Mouse (Mus musculus): ENCODE results near the gene Epor. TPM values are rescaled to one million over a fixed set of nuclear protein-coding genes. Genes with fewer than 3 reads are reported as not detected.

Gene Epor
- polyA plus RNA-seq, 1 experiment from 2014 or later: 8.5 TPM

DNA sequence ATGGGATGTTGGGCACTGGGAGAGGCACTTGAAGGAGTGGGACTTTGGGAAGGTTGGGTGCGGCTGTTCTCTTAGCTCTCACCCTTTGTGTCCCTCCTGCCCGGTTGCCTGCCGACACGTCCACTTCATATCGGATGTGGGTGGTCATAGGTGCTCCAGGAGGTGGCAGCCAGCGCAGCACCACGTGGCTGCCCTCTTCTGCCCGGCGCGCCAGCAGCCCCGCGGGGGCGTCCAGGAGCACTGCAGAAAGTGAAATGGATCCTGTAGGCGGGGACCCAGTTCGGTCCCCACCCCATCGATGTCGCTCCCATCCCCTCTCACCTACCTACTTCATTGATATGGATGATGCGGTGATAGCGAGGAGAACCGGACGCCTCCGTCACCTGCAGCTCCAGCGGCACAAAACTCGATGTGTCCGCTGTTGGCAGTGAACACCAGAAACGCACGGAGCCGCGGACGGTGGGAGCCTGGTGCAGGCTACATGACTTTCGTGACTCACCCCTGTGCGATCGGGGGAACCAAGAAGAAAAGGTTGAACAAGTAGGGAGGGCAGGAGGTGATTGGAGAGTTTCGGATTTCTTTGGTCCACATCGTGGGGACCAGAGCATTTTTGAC lies 1.8 kb downstream of the Epor start:
- H3K9me3 ChIP-seq: no peaks in the 10 kb centered on the region
- H3K9ac ChIP-seq: peak overlapping the region; percentile 61
- peaks cover 59% of the 10 kb centered on the region for H3K27me3 ChIP-seq

DNA sequence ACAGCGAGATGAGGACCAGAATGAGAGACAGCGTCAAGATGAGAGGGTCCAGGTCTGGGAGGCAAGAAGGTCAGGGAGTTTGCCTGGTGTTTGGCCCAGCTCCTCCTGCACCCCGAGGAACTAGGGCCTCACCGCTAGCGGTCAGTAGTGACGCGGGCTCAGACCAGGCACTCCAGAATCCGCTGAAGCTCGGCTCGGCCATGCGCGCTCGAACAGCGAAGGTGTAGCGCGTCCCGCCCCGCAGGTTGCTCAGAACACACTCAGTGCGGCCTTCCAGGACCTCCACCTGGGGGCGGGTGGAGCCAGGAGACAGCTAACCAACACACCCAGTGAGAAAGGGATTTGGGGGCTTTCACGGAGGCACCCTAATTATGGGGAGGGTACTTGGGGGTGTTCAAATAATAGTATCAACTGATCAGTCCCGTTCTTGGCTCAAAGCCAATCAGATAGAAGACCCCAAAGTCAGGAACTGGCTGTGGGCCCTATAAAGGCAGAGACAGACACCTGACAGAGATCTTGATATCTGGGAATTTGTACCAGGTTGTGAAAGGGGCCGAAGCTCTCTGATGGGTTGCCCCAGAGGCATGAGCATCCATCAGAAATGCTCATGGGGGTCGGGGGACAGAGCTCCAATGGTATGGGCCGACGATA lies 2.6 kb downstream of the Epor start:
- ATAC-seq (ENCODE audit: insufficient number of reproducible peaks, insufficient read depth, low FRiP score, low TSS enrichment, low read depth): no peak
- 12% methylated on average over 26 of the region's 26 CpGs for WGBS
- 0 out of 2 replicates have a peak overlapping the region, but pooled peaks have one; percentile 1 for H3K4me3 ChIP-seq
- H3K36me3 ChIP-seq: peaks cover 7% of the 10 kb centered on the region; the same call in 1 of the 2 replicates
- no peak overlapping the region for H3K27ac ChIP-seq
- no peaks in the 10 kb centered on the region for H3K9me3 ChIP-seq
- H3K27me3 ChIP-seq: peaks cover 59% of the 10 kb centered on the region
- H3K9ac ChIP-seq: no peak overlapping the region
- H3K4me1 ChIP-seq: peaks cover 39% of the 10 kb centered on the region
- H3K4me2 ChIP-seq: peak overlapping the region; percentile 84

More for the DNA sequence above, 1.8 kb downstream of the Epor start:
- 1% methylated on average over 35 of the region's 35 CpGs for WGBS
- ATAC-seq (ENCODE audit: insufficient number of reproducible peaks, insufficient read depth, low FRiP score, low TSS enrichment, low read depth): no peak
- H3K4me3 ChIP-seq: peak overlapping the region; percentile 49
- H3K27ac ChIP-seq: no peak overlapping the region
- peaks cover 36% of the 10 kb centered on the region for H3K4me1 ChIP-seq
- peak overlapping the region; percentile 84 for H3K4me2 ChIP-seq
- H3K36me3 ChIP-seq: peaks cover 7% of the 10 kb centered on the region; the same call in 1 of the 2 replicates

DNA sequence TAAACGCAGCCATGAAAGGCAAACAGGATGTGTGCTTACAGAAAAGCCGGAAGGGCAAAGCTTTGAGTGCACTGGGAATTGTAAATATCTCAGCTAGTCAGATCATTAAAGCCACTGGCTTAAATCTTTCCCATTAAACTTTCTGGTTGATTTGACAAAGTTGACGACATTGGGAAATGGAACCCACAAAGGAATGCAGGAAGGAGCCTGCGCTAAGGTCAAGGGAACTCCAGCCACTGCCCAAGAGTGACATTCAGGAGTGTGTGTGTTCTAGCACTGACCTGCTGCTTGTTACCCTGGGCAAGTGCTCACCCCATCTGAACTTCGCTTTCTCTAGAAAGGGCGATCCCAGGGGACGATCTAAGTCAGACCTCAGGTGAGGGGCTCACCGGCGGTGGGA lies 3.2 kb downstream of the Epor start:
- ATAC-seq (ENCODE audit: insufficient number of reproducible peaks, insufficient read depth, low FRiP score, low TSS enrichment, low read depth): no peak
- Histone ChIP-seq H3K4me2 (peak overlapping the region; percentile 84; the same call in 1 of the 2 replicates), H3K36me3 (peaks cover 7% of the 10 kb centered on the region; the same call in 1 of the 2 replicates), H3K4me3 (no peak overlapping the region), H3K9ac (no peak overlapping the region), H3K27me3 (peaks cover 59% of the 10 kb centered on the region), H3K9me3 (no peaks in the 10 kb centered on the region), H3K4me1 (peaks cover 39% of the 10 kb centered on the region), H3K27ac (no peak overlapping the region)
- WGBS: 49% methylated on average over 9 of the region's 9 CpGs

DNA sequence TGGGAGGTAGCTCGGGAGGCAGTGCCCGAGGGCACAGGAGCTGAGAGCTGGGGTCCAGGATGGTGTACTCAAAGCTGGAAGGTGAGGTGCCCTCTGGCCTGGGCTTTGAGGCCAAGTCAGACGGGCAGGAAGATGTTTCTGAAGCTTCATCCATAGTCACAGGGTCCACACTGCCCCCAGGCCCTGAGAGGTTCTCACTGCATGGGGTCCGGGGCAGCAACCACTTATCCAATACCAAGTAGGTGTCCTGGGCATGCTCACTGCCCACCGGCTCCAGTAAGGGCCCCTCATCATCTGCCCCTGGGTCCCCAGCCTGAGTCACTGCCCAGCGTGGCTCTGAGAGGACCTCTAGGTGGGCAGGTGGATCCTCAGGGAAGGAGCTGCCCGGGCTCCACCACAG lies 4.1 kb downstream of the Epor start:
- 81% methylated on average over 7 of the region's 7 CpGs for WGBS
- no peak overlapping the region for H3K4me2 ChIP-seq
- no peak for ATAC-seq (ENCODE audit: insufficient number of reproducible peaks, insufficient read depth, low FRiP score, low TSS enrichment, low read depth)
- no peaks in the 10 kb centered on the region for H3K9me3 ChIP-seq
- peaks cover 39% of the 10 kb centered on the region for H3K4me1 ChIP-seq
- H3K4me3 ChIP-seq: no peak overlapping the region
- H3K27ac ChIP-seq: no peak overlapping the region
- no peak overlapping the region for H3K9ac ChIP-seq
- H3K36me3 ChIP-seq: peaks cover 7% of the 10 kb centered on the region; the same call in 1 of the 2 replicates
- peaks cover 55% of the 10 kb centered on the region for H3K27me3 ChIP-seq

DNA sequence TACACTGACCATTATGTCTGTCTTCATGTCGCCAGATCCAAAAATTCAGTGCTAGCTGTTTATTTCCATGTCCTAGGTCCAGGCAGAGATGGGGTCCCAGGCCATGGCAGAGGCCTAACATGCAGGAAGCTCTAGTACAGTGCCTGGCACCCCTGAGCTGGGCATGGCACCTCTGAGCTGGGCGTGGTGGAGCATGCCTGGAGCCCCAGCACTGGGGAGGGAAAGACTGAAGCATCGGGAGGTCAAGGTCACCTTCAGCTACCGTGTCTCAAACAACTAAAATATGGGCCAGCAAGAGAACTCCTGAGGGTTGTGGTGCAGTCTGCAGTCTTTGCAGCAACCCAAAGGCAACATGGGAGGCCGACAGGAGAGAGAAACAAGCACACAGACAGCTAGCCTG lies 4.9 kb downstream of the Epor start:
- Histone ChIP-seq H3K4me2 (no peak overlapping the region), H3K27ac (no peak overlapping the region), H3K36me3 (peaks cover 7% of the 10 kb centered on the region; the same call in 1 of the 2 replicates), H3K27me3 (peaks cover 46% of the 10 kb centered on the region), H3K4me3 (no peak overlapping the region), H3K9ac (no peak overlapping the region), H3K9me3 (no peaks in the 10 kb centered on the region), H3K4me1 (peaks cover 36% of the 10 kb centered on the region)
- 76% methylated on average over 5 of the region's 5 CpGs for WGBS
- ATAC-seq (ENCODE audit: insufficient number of reproducible peaks, insufficient read depth, low FRiP score, low TSS enrichment, low read depth): no peak

DNA sequence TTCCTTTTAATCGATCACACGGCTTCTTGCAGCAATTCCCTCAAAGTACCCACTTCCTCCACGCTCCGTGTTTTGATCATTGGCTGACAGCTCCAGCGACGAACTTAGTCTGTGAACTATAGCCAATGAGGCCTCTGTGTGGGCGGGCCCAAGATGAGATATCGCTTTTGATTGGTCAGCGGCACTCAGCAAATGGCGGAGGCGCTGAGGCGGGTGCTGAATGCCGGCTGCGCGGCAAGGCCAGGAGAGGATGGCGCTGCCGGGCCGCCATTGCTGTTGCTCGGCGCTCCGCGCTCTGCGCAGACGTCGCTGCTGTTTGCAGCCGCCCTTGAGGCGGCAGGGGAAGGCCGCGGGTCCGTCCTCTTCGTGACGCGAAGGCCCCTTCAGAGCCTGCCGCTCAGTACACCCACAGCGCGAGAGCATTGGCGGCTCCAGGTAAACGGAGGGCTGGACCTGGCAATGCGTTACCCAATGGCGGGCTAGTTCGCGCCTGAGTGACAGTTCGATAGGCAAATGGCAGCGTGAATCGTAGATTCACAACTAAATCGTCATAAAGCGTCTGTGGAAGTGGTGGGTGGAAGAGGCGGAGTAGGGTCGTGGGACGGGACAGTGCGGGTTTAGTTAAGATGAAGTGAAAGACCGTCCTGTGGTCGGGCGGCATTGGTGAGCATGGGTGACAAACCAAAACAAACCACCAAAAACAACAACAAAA lies 7.6 kb downstream of the Epor start, which contains the start of gene Swsap1:
Gene Swsap1 (plus strand): TSS at position 186 of the 712 bp plus-strand sequence.
- Histone ChIP-seq H3K4me2 (peak within 1 kb of the TSS; percentile 71), H3K36me3 (peaks cover 7% of the 10 kb centered on the region; the same call in 1 of the 2 replicates), H3K9me3 (no peaks in the 10 kb centered on the region), H3K27me3 (peaks cover 20% of the 10 kb centered on the region), H3K4me3 (peak within 1 kb of the TSS; percentile 72), H3K27ac (peak within 1 kb of the TSS; percentile 91), H3K4me1 (peaks cover 10% of the 10 kb centered on the region), H3K9ac (peak within 1 kb of the TSS; percentile 82)
- under 1% methylated on average over 53 of the region's 54 CpGs for WGBS
- ATAC-seq (ENCODE audit: insufficient number of reproducible peaks, insufficient read depth, low FRiP score, low TSS enrichment, low read depth): peak; percentile 98

DNA sequence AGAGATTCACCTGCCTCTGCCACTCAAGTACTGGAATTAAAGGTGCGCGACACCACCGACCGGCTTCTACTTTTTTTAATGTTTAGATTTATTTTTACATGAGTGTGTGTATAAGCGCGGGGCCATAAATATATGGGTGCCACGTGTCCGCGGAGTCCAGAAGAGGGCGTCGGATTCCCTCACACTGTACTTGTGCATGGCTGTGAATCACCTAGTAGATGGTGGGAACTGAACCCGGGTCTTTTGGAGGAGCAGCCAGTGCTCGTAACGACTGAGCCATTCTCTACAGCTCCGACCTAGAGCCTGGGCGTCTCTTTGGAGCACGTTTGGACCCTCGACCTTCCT lies 8.1 kb downstream of the Epor start:
- H3K4me3 ChIP-seq: peak overlapping the region; percentile 72
- peak overlapping the region; percentile 71 for H3K4me2 ChIP-seq
- H3K36me3 ChIP-seq: peaks cover 7% of the 10 kb centered on the region; the same call in 1 of the 2 replicates
- H3K9me3 ChIP-seq: no peaks in the 10 kb centered on the region
- ATAC-seq (ENCODE audit: insufficient number of reproducible peaks, insufficient read depth, low FRiP score, low TSS enrichment, low read depth): no peak; the same call in 1 of the 2 replicates
- H3K4me1 ChIP-seq: peaks cover 6% of the 10 kb centered on the region
- H3K9ac ChIP-seq: peak overlapping the region; percentile 82
- 2% methylated on average over 18 of the region's 18 CpGs for WGBS
- H3K27me3 ChIP-seq: peaks cover 14% of the 10 kb centered on the region
- peak overlapping the region; percentile 91 for H3K27ac ChIP-seq

DNA sequence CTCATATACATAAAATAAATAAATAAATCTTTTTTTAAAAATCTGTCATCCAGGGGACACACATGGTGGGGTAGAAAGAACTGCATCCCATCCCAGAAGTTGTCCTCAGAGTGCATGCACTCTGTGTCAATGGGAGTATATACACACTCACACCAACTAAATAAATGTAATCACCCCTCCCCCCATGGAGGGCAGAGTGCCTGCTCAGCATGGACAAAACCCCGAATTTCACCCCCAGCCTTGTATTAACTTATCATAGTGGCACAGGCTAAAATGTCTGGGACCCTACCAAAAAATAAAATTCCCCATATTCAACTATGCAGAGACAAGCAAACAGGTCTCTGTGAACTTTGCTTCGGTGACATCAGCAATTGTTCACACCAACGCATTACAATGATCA lies 8.7 kb downstream of the Epor start:
- Histone ChIP-seq H3K4me1 (peaks cover 6% of the 10 kb centered on the region), H3K27ac (no peak overlapping the region), H3K36me3 (peaks cover 7% of the 10 kb centered on the region; the same call in 1 of the 2 replicates), H3K4me3 (no peak overlapping the region), H3K27me3 (peaks cover 9% of the 10 kb centered on the region), H3K4me2 (peak overlapping the region; percentile 71; the same call in 1 of the 2 replicates), H3K9me3 (no peaks in the 10 kb centered on the region), H3K9ac (no peak overlapping the region)
- WGBS: 80% methylated on average over 3 of the region's 3 CpGs
- ATAC-seq (ENCODE audit: insufficient number of reproducible peaks, insufficient read depth, low FRiP score, low TSS enrichment, low read depth): no peak

DNA sequence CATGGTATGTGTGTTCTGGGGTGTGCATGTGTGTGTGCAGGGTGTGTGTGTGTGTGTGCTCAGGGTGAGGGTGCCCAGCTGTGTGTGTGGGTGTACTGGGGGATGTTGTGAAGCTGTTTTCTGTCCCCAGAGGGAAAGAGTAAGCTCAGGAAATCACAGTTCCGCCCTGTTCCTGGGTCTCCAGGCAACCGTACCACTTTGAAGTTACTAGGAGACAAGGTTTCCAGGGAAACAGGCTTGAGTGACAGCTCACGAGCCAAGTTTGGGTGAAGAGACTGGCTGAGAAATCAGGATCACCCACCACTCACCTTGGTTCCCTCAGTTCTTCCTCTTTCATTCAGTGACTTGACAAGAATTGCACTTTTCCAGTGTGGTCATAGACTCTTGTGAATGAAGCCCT lies 9.7 kb downstream of the Epor start:
- ATAC-seq (ENCODE audit: insufficient number of reproducible peaks, insufficient read depth, low FRiP score, low TSS enrichment, low read depth): no peak
- Histone ChIP-seq H3K4me1 (peaks cover 6% of the 10 kb centered on the region), H3K4me3 (no peak overlapping the region), H3K4me2 (no peak overlapping the region), H3K36me3 (peaks cover 7% of the 10 kb centered on the region; the same call in 1 of the 2 replicates), H3K27me3 (peaks cover 3% of the 10 kb centered on the region), H3K9ac (no peak overlapping the region), H3K27ac (no peak overlapping the region), H3K9me3 (no peaks in the 10 kb centered on the region)
- 13% methylated on average over 3 of the region's 3 CpGs for WGBS

DNA sequence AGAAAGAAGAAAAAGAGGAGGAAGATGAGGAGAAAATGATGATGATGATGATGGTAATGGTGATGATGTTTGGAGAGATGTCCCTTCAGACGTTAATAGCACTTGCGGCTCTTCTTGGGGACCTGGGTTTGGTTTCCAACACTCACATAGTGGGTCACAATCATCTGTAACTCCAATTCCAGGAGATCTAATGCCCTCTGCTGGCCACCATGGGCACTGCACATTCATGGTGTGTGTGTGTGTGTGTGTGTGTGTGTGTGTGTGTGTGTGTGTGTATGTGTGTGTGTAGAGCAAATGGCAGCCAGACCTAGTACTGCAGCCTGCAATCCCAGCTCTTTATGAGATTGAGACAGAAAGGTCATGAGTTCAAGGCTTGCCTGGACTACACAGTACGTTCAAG lies 11.3 kb downstream of the Epor start:
- peaks cover 19% of the 10 kb centered on the region for H3K27me3 ChIP-seq
- no peak for ATAC-seq (ENCODE audit: insufficient number of reproducible peaks, insufficient read depth, low FRiP score, low TSS enrichment, low read depth)
- 73% methylated on average over 3 of the region's 3 CpGs for WGBS
- H3K4me2 ChIP-seq: no peak overlapping the region
- H3K9me3 ChIP-seq: no peaks in the 10 kb centered on the region
- no peak overlapping the region for H3K27ac ChIP-seq
- H3K36me3 ChIP-seq: no peaks in the 10 kb centered on the region
- no peak overlapping the region for H3K4me3 ChIP-seq
- no peak overlapping the region for H3K9ac ChIP-seq
- peaks cover 9% of the 10 kb centered on the region for H3K4me1 ChIP-seq

DNA sequence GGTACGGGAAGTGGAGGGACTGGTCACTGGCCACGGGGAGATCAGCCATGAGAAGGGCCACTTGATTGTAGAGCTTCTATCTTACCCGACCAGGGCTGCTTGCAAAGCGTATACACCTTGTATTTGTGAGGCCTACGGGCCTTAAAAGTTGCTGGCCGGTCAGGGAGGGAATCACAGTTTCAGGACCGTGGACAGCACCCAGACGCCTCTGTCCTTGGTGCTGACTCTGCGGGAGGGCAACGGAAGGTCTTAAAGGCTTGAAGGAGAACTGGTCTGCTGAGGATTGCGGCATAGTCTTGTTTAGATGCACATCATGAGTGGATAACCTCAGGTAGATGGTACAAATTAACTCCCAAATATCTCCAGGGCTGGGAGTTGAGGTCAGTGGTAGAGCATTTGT lies 13.0 kb downstream of the Epor start:
- Histone ChIP-seq H3K9ac (no peak overlapping the region), H3K4me1 (peaks cover 3% of the 10 kb centered on the region; the same call in 1 of the 2 replicates), H3K27ac (no peak overlapping the region), H3K9me3 (no peaks in the 10 kb centered on the region), H3K36me3 (no peaks in the 10 kb centered on the region), H3K27me3 (peaks cover 31% of the 10 kb centered on the region), H3K4me3 (no peak overlapping the region), H3K4me2 (no peak overlapping the region)
- WGBS: 13% methylated on average over 11 of the region's 11 CpGs
- no peak for ATAC-seq (ENCODE audit: insufficient number of reproducible peaks, insufficient read depth, low FRiP score, low TSS enrichment, low read depth)

Measured in embryonic facial prominence, embryonic 13.5 days (tissue).